Mouse (Mus musculus) embryonic facial prominence, embryonic 11.5 days (tissue): ENCODE measurements at regions not wholly inside any gene's neighbourhood (a gene's known extent, or its start where the extent isn't known, plus 50 kb on each side); places are given as distances from the start of the nearest gene placed in this dataset.

ENCODE experiments used
- ATAC-seq: fragments of 200-750 bp; cut with Nextera tagmentation; replicated peaks from 2 replicates; pipeline ENCODE4 v1.8.0; 2017; ENCODE audit warnings: low read depth; ENCODE audit not compliant: insufficient number of reproducible peaks, low FRiP score, low TSS enrichment
- DNase-seq: peaks from one replicate; pipeline ENCODE4 v3.0.0-alpha.2; 2015; ENCODE audit warnings: low spot score
- H3K27ac ChIP-seq: fragments of 300-500 bp; sonication (generic); replicated peaks from 2 replicates; pipeline ENCODE4 v1.5.1; 2014; ENCODE audit warnings: mild to moderate bottlenecking, low read depth, low read length, control low read depth
- H3K27me3 ChIP-seq: fragments of 300-500 bp; sonication (generic); 2 replicates; pipeline ENCODE4 v1.6.1; 2014; ENCODE audit warnings: mild to moderate bottlenecking, low read length, moderate library complexity, mixed read lengths; ENCODE audit not compliant: control insufficient read depth, insufficient read depth
- H3K36me3 ChIP-seq: fragments of 300-500 bp; sonication (generic); replicated peaks from 2 replicates; pipeline ENCODE4 v1.6.1; 2014; ENCODE audit warnings: low read depth, mild to moderate bottlenecking, low read length, moderate library complexity, mixed read lengths; ENCODE audit not compliant: control insufficient read depth, insufficient read depth
- H3K4me1 ChIP-seq: fragments of 300-500 bp; sonication (generic); 2 replicates; pipeline ENCODE4 v1.6.1; 2014; ENCODE audit warnings: low read length, mixed read lengths; ENCODE audit not compliant: control insufficient read depth, insufficient read depth
- H3K4me2 ChIP-seq: fragments of 300-500 bp; sonication (generic); 2 replicates; pipeline ENCODE4 v1.6.1; 2014; ENCODE audit warnings: low read depth, mild to moderate bottlenecking, control low read depth, low read length, moderate library complexity
- H3K4me3 ChIP-seq: fragments of 300-500 bp; sonication (generic); 2 replicates; pipeline ENCODE4 v1.5.1; 2014; ENCODE audit warnings: low read depth, low read length, control low read depth
- H3K9ac ChIP-seq: fragments of 300-500 bp; sonication (generic); replicated peaks from 2 replicates; pipeline ENCODE4 v1.6.1; 2014; ENCODE audit warnings: mild to moderate bottlenecking, control low read depth, low read length
- H3K9me3 ChIP-seq: fragments of 300-500 bp; sonication (generic); replicated peaks from 2 replicates; pipeline ENCODE4 v1.6.1; 2016; ENCODE audit warnings: mild to moderate bottlenecking, low read length, inconsistent platforms, mixed read lengths; ENCODE audit not compliant: control insufficient read depth
- WGBS: fragments of 180-500 bp; shearing (Covaris S2); extraction: QIAGEN DNeasy Blood & Tissue Kit; methylation state at CpG from one replicate; pipeline ENCODE4 v1.1.7; 2014; 5-methylcytosine and 5-hydroxymethylcytosine counted together

DNA sequence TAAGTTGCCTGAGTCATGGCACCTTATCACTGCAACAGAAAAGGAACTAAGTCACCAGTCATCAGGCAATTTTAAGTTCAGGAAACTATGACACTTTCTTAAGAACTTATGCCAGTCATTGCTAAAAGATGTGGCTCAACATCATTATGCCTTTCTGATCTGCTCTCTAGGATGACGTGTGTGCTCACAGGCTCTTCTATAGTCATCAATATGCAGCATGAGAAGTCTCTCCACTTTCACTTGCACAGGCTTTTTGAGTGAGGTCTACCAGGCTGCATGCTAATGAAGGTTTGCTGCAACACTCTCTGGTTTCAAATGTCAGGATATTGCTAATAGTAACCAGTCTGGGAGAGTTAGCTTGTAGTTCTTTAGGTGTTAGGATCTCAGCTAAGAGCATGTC is 530.5 kb upstream of the Alcam start:
- no peak overlapping the region for H3K4me2 ChIP-seq
- H3K27me3 ChIP-seq = no peaks in the 10 kb centered on the region
- no peaks in the 10 kb centered on the region for H3K9me3 ChIP-seq
- H3K36me3 ChIP-seq = no peaks in the 10 kb centered on the region
- no peak overlapping the region for H3K9ac ChIP-seq
- DNase-seq = no peak
- H3K4me3 ChIP-seq = no peak overlapping the region
- no peak overlapping the region for H3K27ac ChIP-seq
- 36% methylated on average over 1 of the region's 1 CpGs for WGBS
- no peaks in the 10 kb centered on the region for H3K4me1 ChIP-seq
- ATAC-seq = no peak

DNA sequence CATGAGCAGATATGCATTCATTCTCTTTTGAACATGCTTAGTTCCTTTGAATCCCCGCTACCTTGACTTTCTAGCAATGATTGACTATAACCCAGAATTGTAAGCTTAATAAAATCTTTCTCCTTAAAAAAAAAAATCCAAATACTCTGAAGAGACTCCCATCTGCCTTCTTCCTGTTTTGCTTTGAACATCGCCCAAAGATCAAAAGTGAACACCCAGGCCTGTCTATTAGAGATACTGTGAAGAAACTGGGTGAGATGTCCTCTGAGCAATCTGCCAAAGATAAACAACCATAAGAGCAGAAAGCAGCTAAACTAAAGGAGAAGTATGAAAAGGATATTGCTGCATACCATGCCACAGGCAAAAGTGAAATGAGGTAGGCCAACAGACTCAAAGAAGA is 527.1 kb upstream of the Alcam start:
- H3K27me3 ChIP-seq = no peaks in the 10 kb centered on the region
- no peaks in the 10 kb centered on the region for H3K9me3 ChIP-seq
- no peak overlapping the region for H3K9ac ChIP-seq
- H3K4me2 ChIP-seq = no peak overlapping the region
- H3K36me3 ChIP-seq = no peaks in the 10 kb centered on the region
- no peak overlapping the region for H3K4me3 ChIP-seq
- H3K27ac ChIP-seq = no peak overlapping the region
- 88% methylated on average over 2 of the region's 2 CpGs for WGBS
- DNase-seq (no peak), ATAC-seq (no peak)
- no peaks in the 10 kb centered on the region for H3K4me1 ChIP-seq

DNA sequence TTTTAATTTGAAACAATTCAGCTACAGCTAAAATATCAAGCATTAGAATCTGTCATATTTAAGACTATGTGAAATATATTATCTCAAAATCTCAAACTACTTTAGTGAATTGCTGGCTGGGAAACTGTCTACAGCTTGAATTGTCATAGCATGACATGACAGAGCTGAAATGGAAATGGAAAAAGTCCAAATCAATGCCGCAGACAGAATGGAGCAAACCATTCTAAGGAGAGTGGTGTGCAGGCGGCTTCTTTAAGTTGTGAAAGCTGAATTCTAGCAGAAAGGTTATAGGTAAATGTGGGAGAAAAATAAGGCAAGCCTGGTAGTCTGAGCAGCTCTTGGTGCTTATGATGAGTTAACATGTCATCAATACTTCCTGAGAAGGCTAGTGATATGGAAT is 518.9 kb upstream of the Alcam start:
- WGBS = 93% methylated on average over 2 of the region's 2 CpGs
- Histone ChIP-seq H3K27ac (no peak overlapping the region), H3K9ac (no peak overlapping the region), H3K9me3 (no peaks in the 10 kb centered on the region), H3K36me3 (no peaks in the 10 kb centered on the region), H3K4me2 (no peak overlapping the region), H3K4me1 (no peaks in the 10 kb centered on the region), H3K27me3 (no peaks in the 10 kb centered on the region), H3K4me3 (no peak overlapping the region)
- no peak for DNase-seq
- no peak for ATAC-seq

DNA sequence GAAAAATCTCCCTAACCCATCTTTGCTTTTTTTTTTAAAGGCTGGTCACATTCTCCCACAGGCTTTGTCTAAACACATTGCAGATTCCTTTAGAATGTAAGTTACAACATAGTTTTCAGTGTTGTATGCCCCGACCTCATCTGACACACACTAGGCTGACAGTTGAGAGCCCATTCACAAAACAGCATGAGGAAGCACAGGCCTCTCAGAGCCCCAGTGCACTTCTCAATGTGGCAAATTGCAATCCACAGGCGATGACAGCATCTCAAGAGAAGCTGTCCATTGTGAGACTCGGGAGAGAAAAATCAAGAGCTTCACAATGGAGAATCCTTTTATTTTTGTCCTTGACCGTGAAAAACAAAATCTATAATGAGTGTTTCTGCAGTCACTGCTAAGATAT is 493.8 kb upstream of the Alcam start:
- no peaks in the 10 kb centered on the region for H3K36me3 ChIP-seq
- H3K9me3 ChIP-seq = no peaks in the 10 kb centered on the region
- WGBS = 71% methylated on average over 4 of the region's 4 CpGs
- no peak overlapping the region for H3K4me2 ChIP-seq
- ATAC-seq (no peak), DNase-seq (no peak)
- H3K27ac ChIP-seq = no peak overlapping the region
- H3K9ac ChIP-seq = no peak overlapping the region
- H3K4me1 ChIP-seq = no peaks in the 10 kb centered on the region
- no peaks in the 10 kb centered on the region for H3K27me3 ChIP-seq
- no peak overlapping the region for H3K4me3 ChIP-seq

DNA sequence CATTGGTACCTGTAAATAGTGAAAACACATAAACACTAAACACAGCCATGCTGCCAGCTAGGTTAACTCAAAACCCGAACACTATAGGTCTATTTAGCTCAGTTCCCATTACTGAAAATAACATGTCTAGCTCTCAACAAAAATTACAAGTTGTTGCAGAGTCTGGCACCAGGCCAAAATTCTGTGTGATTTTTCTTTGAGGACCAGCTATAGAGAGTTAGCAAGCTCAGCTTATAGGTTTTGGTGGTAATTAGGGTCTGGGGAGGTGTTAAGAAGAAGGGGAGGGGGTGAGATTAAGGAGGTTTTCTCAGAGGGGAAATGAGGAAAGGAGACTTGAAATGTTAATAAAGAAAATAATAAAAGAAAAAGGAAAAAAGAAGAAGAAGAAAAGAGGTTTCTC is 480.9 kb upstream of the Alcam start:
- Histone ChIP-seq H3K4me1 (no peaks in the 10 kb centered on the region), H3K4me2 (no peak overlapping the region), H3K4me3 (no peak overlapping the region), H3K36me3 (no peaks in the 10 kb centered on the region), H3K27me3 (no peaks in the 10 kb centered on the region), H3K9me3 (no peaks in the 10 kb centered on the region), H3K27ac (no peak overlapping the region), H3K9ac (no peak overlapping the region)
- DNase-seq (no peak), ATAC-seq (no peak)
- WGBS = 86% methylated on average over 1 of the region's 1 CpGs

DNA sequence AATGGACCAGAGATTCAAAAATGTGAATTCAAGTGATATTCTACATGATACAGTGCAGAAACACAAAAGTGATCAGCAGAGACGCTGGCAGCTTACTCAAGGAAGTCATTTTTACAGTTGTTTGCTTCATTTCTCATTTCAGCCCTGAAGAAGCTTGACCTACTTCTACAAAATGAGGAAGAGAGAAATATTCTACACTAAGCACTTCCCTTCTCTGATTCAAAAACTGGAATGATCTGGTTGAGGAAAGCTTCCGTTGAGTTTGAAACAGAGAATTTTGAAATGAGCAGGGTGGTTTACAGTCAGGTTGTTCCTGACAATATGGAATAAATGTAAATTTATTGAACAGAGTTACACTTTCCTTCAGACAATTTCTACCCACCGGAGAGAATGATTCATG is 478.1 kb upstream of the Alcam start:
- Histone ChIP-seq H3K27me3 (no peaks in the 10 kb centered on the region), H3K27ac (no peak overlapping the region), H3K4me3 (no peak overlapping the region), H3K4me1 (no peaks in the 10 kb centered on the region), H3K9me3 (no peaks in the 10 kb centered on the region), H3K4me2 (no peak overlapping the region), H3K36me3 (no peaks in the 10 kb centered on the region), H3K9ac (no peak overlapping the region)
- DNase-seq (no peak), ATAC-seq (no peak)
- WGBS = 88% methylated on average over 3 of the region's 3 CpGs

DNA sequence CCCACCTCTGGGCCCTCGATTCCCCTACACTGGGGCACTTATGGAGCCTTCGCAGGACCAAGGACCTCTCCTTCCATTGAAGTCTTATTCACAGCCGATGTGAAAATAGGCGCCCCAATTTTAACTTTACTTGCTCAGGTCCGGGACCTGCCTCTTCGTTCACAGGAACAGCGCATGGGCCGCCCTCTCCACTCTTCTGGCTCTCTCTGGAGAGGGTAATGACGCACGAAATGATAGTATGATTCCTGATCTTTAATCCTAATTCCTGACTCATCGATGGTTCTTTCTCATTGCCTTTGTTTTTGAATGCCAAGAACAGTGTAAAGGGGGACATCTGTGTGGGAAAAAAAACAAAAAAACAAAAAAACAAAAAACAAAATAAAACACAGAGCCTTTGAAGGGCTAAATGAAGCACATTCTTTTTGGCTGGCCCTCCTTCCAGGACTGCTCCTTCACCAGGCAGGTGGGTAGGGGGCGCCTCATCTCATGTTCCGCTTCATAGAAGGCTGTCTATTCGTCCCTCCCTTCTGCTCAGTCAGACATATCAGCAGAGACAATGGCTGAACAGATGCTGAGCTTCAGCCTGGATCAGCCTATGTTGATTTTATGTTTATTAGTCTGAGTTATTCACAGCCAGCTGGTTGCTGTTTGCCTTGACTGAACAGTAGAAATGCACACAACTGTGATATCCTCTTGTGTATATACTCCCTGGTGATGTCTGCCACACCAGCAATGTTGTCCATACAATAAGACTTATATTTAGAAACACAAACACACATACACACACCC is 438.8 kb upstream of the Alcam start:
- H3K4me2 ChIP-seq = no peak overlapping the region
- no peak overlapping the region for H3K4me3 ChIP-seq
- no peak for DNase-seq
- no peak overlapping the region for H3K9ac ChIP-seq
- 78% methylated on average over 14 of the region's 14 CpGs for WGBS
- no peak overlapping the region for H3K27ac ChIP-seq
- no peaks in the 10 kb centered on the region for H3K4me1 ChIP-seq
- no peak; the same call in 1 of the 2 replicates for ATAC-seq
- H3K9me3 ChIP-seq = no peaks in the 10 kb centered on the region
- H3K27me3 ChIP-seq = no peaks in the 10 kb centered on the region
- H3K36me3 ChIP-seq = no peaks in the 10 kb centered on the region

DNA sequence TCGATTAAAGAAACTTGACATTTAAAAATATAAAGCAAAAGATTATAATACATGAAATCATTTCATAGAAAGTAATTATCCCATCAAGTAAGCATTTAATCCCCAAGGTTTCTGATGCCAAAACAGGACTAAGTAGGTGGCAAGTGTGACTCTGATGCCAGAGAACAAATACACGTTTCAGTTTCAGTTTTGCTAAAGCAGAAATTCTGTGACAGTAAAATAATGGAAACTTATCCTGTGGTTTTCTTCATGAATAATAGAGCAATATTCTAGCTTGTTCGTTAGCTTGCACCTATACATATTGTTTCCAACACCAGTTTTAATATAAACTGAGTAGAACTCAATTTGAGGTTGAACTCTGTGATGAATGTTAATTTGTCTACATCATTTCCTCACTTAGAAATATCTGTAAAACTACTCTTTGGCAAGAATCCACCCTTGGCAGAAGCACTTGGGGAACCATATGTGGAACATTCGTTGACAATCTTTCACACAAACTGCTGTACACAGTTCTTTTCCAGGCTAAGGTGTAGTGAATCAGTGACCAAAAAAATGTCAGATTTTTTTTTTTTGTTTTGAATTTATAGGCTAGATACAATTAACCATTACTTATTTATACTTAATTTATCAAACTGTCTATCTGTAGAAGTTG is 425.7 kb upstream of the Alcam start:
- Histone ChIP-seq H3K27me3 (no peaks in the 10 kb centered on the region), H3K27ac (no peak overlapping the region), H3K9me3 (no peaks in the 10 kb centered on the region), H3K36me3 (no peaks in the 10 kb centered on the region), H3K4me3 (no peak overlapping the region), H3K9ac (no peak overlapping the region), H3K4me1 (no peaks in the 10 kb centered on the region), H3K4me2 (no peak overlapping the region)
- WGBS = 88% methylated on average over 4 of the region's 4 CpGs
- ATAC-seq = no peak
- no peak for DNase-seq
